In the genomic region with DNA sequence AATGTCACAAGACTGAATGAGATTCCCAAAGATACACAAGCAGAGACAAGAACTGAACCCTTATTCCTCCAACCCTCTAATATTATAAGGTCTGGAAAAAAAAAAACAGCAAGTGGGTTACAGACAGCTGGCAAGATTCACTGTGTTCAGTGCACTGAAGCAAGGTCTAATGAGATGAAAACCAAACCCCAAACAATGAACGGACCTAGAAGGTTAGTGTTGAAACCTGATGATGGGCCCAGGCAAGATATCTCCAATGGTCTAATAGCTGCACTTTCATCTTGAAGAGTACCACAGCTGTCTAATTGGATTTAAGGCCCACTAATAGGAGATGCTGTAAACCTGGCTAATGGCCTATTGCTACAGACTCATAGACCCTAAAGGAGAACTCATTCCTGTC, we compare ENCODE assay signal across 24 mouse cellular contexts.
"Had no signal": no experiment of that assay in that cellular context is flagged by ENCODE, and none has a peak within 500 bp of the region (broad histone marks: within the 10 kb centered on the region; RNA-seq: fewer than 3 reads in every experiment).

No protein-coding gene starts in this region.

- H3K4me3 ChIP-seq: heart, adult 2 months; heart, embryonic 13.5 days; heart, embryonic 15.5 days; hindbrain, embryonic 13.5 days; hindbrain, embryonic 15.5 days; kidney, embryonic 15.5 days; limb, embryonic 13.5 days; limb, embryonic 15.5 days; liver, embryonic 12.5 days had no signal

- H3K27me3 ChIP-seq: heart, embryonic 13.5 days; heart, embryonic 15.5 days; hindbrain, embryonic 13.5 days; hindbrain, embryonic 15.5 days; kidney, embryonic 15.5 days; limb, embryonic 13.5 days; limb, embryonic 15.5 days; liver, embryonic 12.5 days had no signal

- H3K4me2 ChIP-seq: heart, embryonic 11.5 days; heart, embryonic 13.5 days; heart, embryonic 15.5 days; hindbrain, embryonic 13.5 days; hindbrain, embryonic 15.5 days; kidney, embryonic 15.5 days; limb, embryonic 13.5 days; limb, embryonic 15.5 days; liver, embryonic 12.5 days had no signal

- H3K9me3 ChIP-seq: heart, embryonic 13.5 days; heart, embryonic 15.5 days; hindbrain, embryonic 13.5 days; hindbrain, embryonic 15.5 days; kidney, embryonic 15.5 days; limb, embryonic 13.5 days; limb, embryonic 15.5 days; liver, embryonic 12.5 days had no signal

- DNase-seq: gastrocnemius, postnatal 14 days; gastrocnemius, postnatal 36 days; heart, adult 11 months; heart, adult 2 months; heart, postnatal 14 days; heart, postnatal 36 days; kidney, adult 11 months; kidney, adult 2 months; kidney, adult 9 months; kidney, postnatal 10 days; kidney, postnatal 36 days; layer of hippocampus, postnatal 36 days; left cerebral cortex, postnatal 4 days had no signal

- H3K36me3 ChIP-seq: heart, embryonic 13.5 days; heart, embryonic 15.5 days; hindbrain, embryonic 13.5 days; hindbrain, embryonic 15.5 days; kidney, embryonic 15.5 days; limb, embryonic 13.5 days; limb, embryonic 15.5 days; liver, embryonic 12.5 days had no signal

- H3K4me1 ChIP-seq: heart, embryonic 15.5 days; hindbrain, embryonic 13.5 days; kidney, embryonic 15.5 days; limb, embryonic 13.5 days; limb, embryonic 15.5 days; liver, embryonic 12.5 days had no signal

- ATAC-seq: hindbrain, postnatal 0 days; intestine, embryonic 16.5 days; liver, embryonic 12.5 days had no signal

- H3K27ac ChIP-seq: heart, adult 2 months; heart, embryonic 13.5 days; heart, embryonic 15.5 days; hindbrain, embryonic 13.5 days; hindbrain, embryonic 15.5 days; hindbrain, postnatal 0 days; kidney, embryonic 15.5 days; limb, embryonic 13.5 days; limb, embryonic 15.5 days; liver, embryonic 12.5 days had no signal

- H3K9ac ChIP-seq: heart, embryonic 13.5 days; heart, embryonic 15.5 days; hindbrain, embryonic 13.5 days; hindbrain, embryonic 15.5 days; kidney, embryonic 15.5 days; limb, embryonic 13.5 days; limb, embryonic 15.5 days; liver, embryonic 12.5 days had no signal
